Mouse (Mus musculus) C2C12 (cell line): ENCODE data around the gene Vsig1.

Experiments
- CTCF ChIP-seq: IDR thresholded peaks from one replicate; pipeline ENCODE4 v1.5.1; 2011; ENCODE audit not compliant: control insufficient read depth, insufficient read depth, insufficient read length
- USF1 ChIP-seq: IDR thresholded peaks from one replicate; pipeline ENCODE4 v1.6.1; 2011; ENCODE audit warnings: low read depth, mild to moderate bottlenecking, control low read depth, moderate library complexity

DNA sequence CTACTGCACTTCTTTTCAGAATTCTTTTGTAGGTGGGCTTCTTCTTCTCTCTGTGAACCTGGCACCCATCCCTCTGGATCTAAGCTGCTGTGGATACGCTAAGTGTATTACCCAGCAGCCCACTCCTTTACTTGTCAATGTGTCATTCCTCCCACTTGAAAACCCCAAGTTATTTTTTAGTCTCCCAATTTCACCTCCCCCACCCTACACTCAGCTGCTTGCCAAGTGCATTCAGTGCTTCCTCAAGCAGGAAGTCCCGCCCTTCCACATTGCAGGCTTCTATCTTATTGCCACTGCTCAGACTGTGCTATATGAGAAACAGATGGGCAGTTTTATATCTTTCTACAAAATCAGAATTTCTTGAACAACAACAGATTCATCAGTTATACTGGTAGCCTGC, 72.1 kb downstream of the Vsig1 start:
- TF ChIP-seq CTCF (no peak), USF1 (no peak)
